Mouse (Mus musculus): ENCODE measurements at regions not wholly inside any gene's neighbourhood (a gene's known extent, or its start where the extent isn't known, plus 50 kb on each side); places are given as distances from the start of the nearest gene placed in this dataset.

GRCm38 (mm10) chrX:99220674-99221455, 84.9 kb downstream of the Efnb1 start:
- H3K36me3 ChIP-seq (ENCODE audit: control insufficient read depth, insufficient read depth, low read length) = no peaks in the 10 kb centered on the region
- no peak overlapping the region for H3K27ac ChIP-seq (ENCODE audit: low read depth, low read length)
- H3K9me3 ChIP-seq (ENCODE audit: control insufficient read depth, low read length) = no peaks in the 10 kb centered on the region
- peaks cover 9% of the 10 kb centered on the region for H3K27me3 ChIP-seq (replicated peaks; ENCODE audit: control insufficient read depth, insufficient read depth, low read length)
- WGBS = 31% methylated on average over 8 of the region's 8 CpGs
- H3K4me1 ChIP-seq (ENCODE audit: control insufficient read depth, insufficient read depth, low read depth, low read length) = no peaks in the 10 kb centered on the region
- no peak overlapping the region for H3K4me2 ChIP-seq (ENCODE audit: low read length)
- ATAC-seq = no peak
- no peak overlapping the region for H3K4me3 ChIP-seq (ENCODE audit: low read length)
- H3K9ac ChIP-seq (ENCODE audit: low read depth, low read length) = no peak overlapping the region

DNA sequence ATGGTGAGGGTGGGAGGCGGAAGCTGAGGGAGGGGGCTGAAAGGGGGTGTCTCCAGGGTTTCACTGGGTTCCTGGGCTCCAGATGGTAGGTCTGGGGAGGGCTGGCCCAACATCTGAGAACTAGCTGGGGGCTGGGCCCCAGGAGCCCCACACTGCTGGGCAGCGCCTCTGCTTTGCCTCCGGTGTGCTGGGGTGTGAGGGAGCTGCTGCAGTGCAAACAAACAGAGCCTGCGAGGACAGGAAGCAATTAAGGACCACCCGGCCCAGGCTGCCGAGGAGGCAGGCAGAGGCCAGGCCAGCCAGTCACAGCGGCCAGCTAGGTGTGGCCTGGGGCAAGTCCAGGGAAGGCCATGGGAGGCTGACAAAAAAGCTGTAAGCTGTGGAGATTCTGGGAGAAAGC, 82.3 kb downstream of the Efnb1 start:
- 30% methylated on average over 5 of the region's 7 CpGs for WGBS

DNA sequence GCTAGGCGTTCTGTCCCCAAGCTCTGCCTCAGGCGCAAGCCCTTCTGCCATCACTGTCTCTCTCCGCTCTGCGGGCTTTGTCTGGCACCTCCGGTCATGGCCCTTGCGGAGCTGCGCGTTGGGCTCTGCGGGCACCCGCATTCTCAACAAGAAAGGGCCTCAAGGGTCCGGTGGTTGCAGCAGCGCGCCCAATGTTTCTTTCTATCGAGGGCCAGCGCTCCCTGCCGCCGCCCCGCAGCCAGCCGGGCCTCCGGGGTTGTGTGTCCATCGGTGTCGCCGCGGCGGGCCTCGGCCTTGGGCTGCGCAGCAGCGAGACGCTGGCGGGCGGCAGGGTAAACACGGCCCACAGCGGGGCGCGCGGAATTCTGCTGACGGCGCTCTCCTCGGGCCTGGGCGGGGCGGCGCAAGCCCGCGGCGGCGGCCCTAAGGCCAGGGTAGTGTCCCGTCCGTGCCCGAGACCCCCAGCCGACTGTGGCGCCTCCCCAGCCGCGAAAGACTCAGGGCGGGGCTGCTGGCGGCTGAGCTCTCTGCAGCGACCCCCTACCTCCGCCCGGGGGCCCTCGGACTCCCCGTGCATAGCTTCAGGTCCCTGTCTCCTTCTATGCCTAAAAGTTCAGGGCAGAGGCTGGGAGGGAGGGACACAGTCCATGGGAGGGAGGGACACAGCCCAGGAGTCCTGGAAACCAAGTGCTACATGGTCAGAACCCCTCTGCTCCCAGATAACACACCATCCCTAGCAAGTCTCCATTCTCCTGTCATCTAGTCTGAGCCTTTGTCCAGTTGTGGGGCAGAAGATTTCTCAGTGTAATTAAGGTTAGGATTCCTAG, 80.9 kb downstream of the Efnb1 start:
- Histone ChIP-seq H3K4me2 (ENCODE audit: low read length) (peak overlapping the region; percentile 66), H3K36me3 (ENCODE audit: control insufficient read depth, insufficient read depth, low read length) (no peaks in the 10 kb centered on the region), H3K4me3 (ENCODE audit: low read length) (peak overlapping the region; percentile 39), H3K4me1 (ENCODE audit: control insufficient read depth, insufficient read depth, low read depth, low read length) (no peaks in the 10 kb centered on the region), H3K9me3 (ENCODE audit: control insufficient read depth, low read length) (no peaks in the 10 kb centered on the region), H3K9ac (ENCODE audit: low read depth, low read length) (peak overlapping the region; percentile 66), H3K27me3 (replicated peaks; ENCODE audit: control insufficient read depth, insufficient read depth, low read length) (peaks cover 9% of the 10 kb centered on the region), H3K27ac (ENCODE audit: low read depth, low read length) (no peak overlapping the region)
- WGBS = 12% methylated on average over 37 of the region's 60 CpGs
- ATAC-seq = peak; percentile 87

More for the DNA sequence above, 82.3 kb downstream of the Efnb1 start:
- Histone ChIP-seq H3K36me3 (ENCODE audit: control insufficient read depth, insufficient read depth, low read length) (no peaks in the 10 kb centered on the region), H3K9me3 (ENCODE audit: control insufficient read depth, low read length) (no peaks in the 10 kb centered on the region), H3K4me3 (ENCODE audit: low read length) (no peak overlapping the region), H3K27ac (ENCODE audit: low read depth, low read length) (no peak overlapping the region), H3K27me3 (replicated peaks; ENCODE audit: control insufficient read depth, insufficient read depth, low read length) (peaks cover 9% of the 10 kb centered on the region), H3K9ac (ENCODE audit: low read depth, low read length) (no peak overlapping the region), H3K4me1 (ENCODE audit: control insufficient read depth, insufficient read depth, low read depth, low read length) (no peaks in the 10 kb centered on the region), H3K4me2 (ENCODE audit: low read length) (no peak overlapping the region)
- no peak for ATAC-seq

- Histone ChIP-seq H3K27me3 (replicated peaks; ENCODE audit: control insufficient read depth, insufficient read depth, low read length) (peaks cover 6% of the 10 kb centered on the region), H3K4me2 (ENCODE audit: low read length) (no peak overlapping the region; the same call in 1 of the 2 replicates), H3K36me3 (ENCODE audit: control insufficient read depth, insufficient read depth, low read length) (no peaks in the 10 kb centered on the region), H3K4me3 (ENCODE audit: low read length) (no peak overlapping the region), H3K9ac (ENCODE audit: low read depth, low read length) (no peak overlapping the region), H3K27ac (ENCODE audit: low read depth, low read length) (no peak overlapping the region), H3K9me3 (ENCODE audit: control insufficient read depth, low read length) (no peaks in the 10 kb centered on the region), H3K4me1 (ENCODE audit: control insufficient read depth, insufficient read depth, low read depth, low read length) (no peaks in the 10 kb centered on the region)
- ATAC-seq = no peak
- WGBS = 56% methylated on average over 5 of the region's 5 CpGs
Measured at GRCm38 (mm10) chrX:99215931-99216330, 80.0 kb downstream of the Efnb1 start.

GRCm38 (mm10) chrX:99215111-99215510, 79.2 kb downstream of the Efnb1 start:
- Histone ChIP-seq H3K36me3 (ENCODE audit: control insufficient read depth, insufficient read depth, low read length) (no peaks in the 10 kb centered on the region), H3K9ac (ENCODE audit: low read depth, low read length) (no peak overlapping the region), H3K4me3 (ENCODE audit: low read length) (no peak overlapping the region), H3K27ac (ENCODE audit: low read depth, low read length) (no peak overlapping the region), H3K9me3 (ENCODE audit: control insufficient read depth, low read length) (no peaks in the 10 kb centered on the region), H3K4me2 (ENCODE audit: low read length) (no peak overlapping the region), H3K4me1 (ENCODE audit: control insufficient read depth, insufficient read depth, low read depth, low read length) (no peaks in the 10 kb centered on the region), H3K27me3 (replicated peaks; ENCODE audit: control insufficient read depth, insufficient read depth, low read length) (peaks cover 6% of the 10 kb centered on the region)
- WGBS = 46% methylated on average over 7 of the region's 7 CpGs
- ATAC-seq = no peak

DNA sequence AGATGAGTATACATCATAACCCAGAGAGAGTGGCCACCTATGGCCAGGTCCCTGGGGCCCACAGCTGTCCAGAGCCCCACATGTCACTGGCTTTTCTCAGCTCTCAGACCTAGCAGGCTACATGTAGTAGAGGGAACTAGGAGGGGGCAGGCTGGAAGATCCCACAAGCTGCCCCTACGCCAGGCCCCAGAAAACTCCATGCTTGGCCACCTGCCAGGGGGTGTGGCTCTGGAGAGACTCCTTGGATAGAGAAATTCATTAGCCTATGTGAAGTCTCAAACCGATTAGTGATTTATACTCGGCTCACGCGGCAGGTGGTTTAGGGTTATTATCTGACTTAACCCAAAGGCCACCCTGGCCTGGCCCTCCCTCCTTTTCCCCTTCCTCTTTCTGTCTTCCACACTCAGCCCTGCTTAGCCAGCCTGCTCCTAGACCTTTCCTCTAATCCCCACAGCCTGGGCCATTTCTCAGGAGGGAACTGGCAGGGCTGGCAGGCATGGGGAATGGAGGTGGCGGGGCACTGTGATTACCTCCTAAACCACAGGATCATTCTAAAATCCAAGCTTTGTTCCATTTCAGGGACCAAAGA, 77.7 kb downstream of the Efnb1 start:
- no peak for ATAC-seq
- no peaks in the 10 kb centered on the region for H3K9me3 ChIP-seq (ENCODE audit: control insufficient read depth, low read length)
- no peaks in the 10 kb centered on the region for H3K36me3 ChIP-seq (ENCODE audit: control insufficient read depth, insufficient read depth, low read length)
- H3K4me1 ChIP-seq (ENCODE audit: control insufficient read depth, insufficient read depth, low read depth, low read length) = no peaks in the 10 kb centered on the region
- H3K27ac ChIP-seq (ENCODE audit: low read depth, low read length) = no peak overlapping the region
- H3K9ac ChIP-seq (ENCODE audit: low read depth, low read length) = no peak overlapping the region
- no peak overlapping the region for H3K4me2 ChIP-seq (ENCODE audit: low read length)
- H3K4me3 ChIP-seq (ENCODE audit: low read length) = no peak overlapping the region
- 35% methylated on average over 6 of the region's 6 CpGs for WGBS
- peaks cover 9% of the 10 kb centered on the region for H3K27me3 ChIP-seq (replicated peaks; ENCODE audit: control insufficient read depth, insufficient read depth, low read length)

DNA sequence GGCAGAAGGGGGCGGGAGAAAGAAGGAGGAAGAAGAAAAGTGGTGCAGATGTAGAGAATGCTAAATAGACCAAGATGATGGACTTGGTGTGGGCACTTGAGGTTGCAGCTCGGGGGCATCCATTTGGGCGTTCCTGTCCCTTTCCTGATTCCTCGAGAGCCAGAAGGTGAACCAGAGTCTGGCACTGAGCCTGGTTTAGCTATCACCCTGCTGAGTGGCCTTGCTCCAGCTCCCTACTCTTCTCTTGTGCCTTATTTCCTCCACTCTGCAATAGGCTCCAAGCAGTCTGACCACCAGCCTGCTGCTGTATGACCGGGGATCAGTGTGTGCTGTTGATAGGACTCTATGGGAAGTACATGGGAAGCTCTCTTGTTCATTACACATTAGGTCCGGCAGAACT, 68.1 kb downstream of the Efnb1 start:
- Histone ChIP-seq H3K4me2 (ENCODE audit: low read length) (no peak overlapping the region), H3K9ac (ENCODE audit: low read depth, low read length) (no peak overlapping the region), H3K27me3 (replicated peaks; ENCODE audit: control insufficient read depth, insufficient read depth, low read length) (peaks cover 8% of the 10 kb centered on the region; the same call in 1 of the 2 replicates), H3K9me3 (ENCODE audit: control insufficient read depth, low read length) (no peaks in the 10 kb centered on the region), H3K4me3 (ENCODE audit: low read length) (no peak overlapping the region), H3K27ac (ENCODE audit: low read depth, low read length) (no peak overlapping the region), H3K4me1 (ENCODE audit: control insufficient read depth, insufficient read depth, low read depth, low read length) (peaks cover 6% of the 10 kb centered on the region), H3K36me3 (ENCODE audit: control insufficient read depth, insufficient read depth, low read length) (no peaks in the 10 kb centered on the region)
- WGBS = 76% methylated on average over 6 of the region's 6 CpGs
- ATAC-seq = no peak

- no peak overlapping the region for H3K4me2 ChIP-seq (ENCODE audit: low read length)
- no peak for ATAC-seq
- H3K36me3 ChIP-seq (ENCODE audit: control insufficient read depth, insufficient read depth, low read length) = no peaks in the 10 kb centered on the region
- no peaks in the 10 kb centered on the region for H3K9me3 ChIP-seq (ENCODE audit: control insufficient read depth, low read length)
- peaks cover 6% of the 10 kb centered on the region for H3K4me1 ChIP-seq (ENCODE audit: control insufficient read depth, insufficient read depth, low read depth, low read length)
- H3K27me3 ChIP-seq (replicated peaks; ENCODE audit: control insufficient read depth, insufficient read depth, low read length) = peaks cover 7% of the 10 kb centered on the region; the same call in 1 of the 2 replicates
- H3K4me3 ChIP-seq (ENCODE audit: low read length) = no peak overlapping the region
- no peak overlapping the region for H3K9ac ChIP-seq (ENCODE audit: low read depth, low read length)
- no peak overlapping the region for H3K27ac ChIP-seq (ENCODE audit: low read depth, low read length)
- WGBS = 80% methylated on average over 5 of the region's 7 CpGs
Measured at GRCm38 (mm10) chrX:99201081-99201480, 65.2 kb downstream of the Efnb1 start.

GRCm38 (mm10) chrX:99199669-99200068, 63.7 kb downstream of the Efnb1 start:
- peak; percentile 38 for ATAC-seq
- 56% methylated on average over 5 of the region's 5 CpGs for WGBS
- Histone ChIP-seq H3K27ac (ENCODE audit: low read depth, low read length) (peak overlapping the region; percentile 77), H3K9me3 (ENCODE audit: control insufficient read depth, low read length) (no peaks in the 10 kb centered on the region), H3K4me3 (ENCODE audit: low read length) (no peak overlapping the region), H3K4me2 (ENCODE audit: low read length) (no peak overlapping the region), H3K36me3 (ENCODE audit: control insufficient read depth, insufficient read depth, low read length) (no peaks in the 10 kb centered on the region), H3K9ac (ENCODE audit: low read depth, low read length) (peak overlapping the region; percentile 51; the same call in 1 of the 2 replicates), H3K27me3 (replicated peaks; ENCODE audit: control insufficient read depth, insufficient read depth, low read length) (peaks cover 7% of the 10 kb centered on the region; the same call in 1 of the 2 replicates), H3K4me1 (ENCODE audit: control insufficient read depth, insufficient read depth, low read depth, low read length) (peaks cover 6% of the 10 kb centered on the region)
